Mouse (Mus musculus) kidney, postnatal 25 days (tissue): ENCODE measurements around the gene Myo1a.
"Not testable (repeated sequence)": the region's sequence is repeated elsewhere in the genome, so short reads cannot be mapped to it uniquely, and the experiment has no call there.

Experiments
- DNase-seq, 2 experiments: peaks; one replicate each; pipeline ENCODE4 v3.0.0; 2021; ENCODE audit warnings: mixed read lengths in 2 of 2

Myo1a gene

GRCm38 (mm10) chr10:127704766-127705220, at the start of gene Myo1a:
Myo1a (plus strand) TSS chr10:127705170.
- peak in 1 of 2 experiments; percentile 19 for DNase-seq

GRCm38 (mm10) chr10:127657617-127658016, 47.4 kb upstream of the Myo1a start:
- DNase-seq = not testable (repeated sequence)

- DNase-seq = no peak
Measured at GRCm38 (mm10) chr10:127658076-127658475, 46.9 kb upstream of the Myo1a start.

GRCm38 (mm10) chr10:127659551-127659950, 45.4 kb upstream of the Myo1a start:
- DNase-seq = no peak

- peak; percentile 41 to 83 for DNase-seq
Measured at GRCm38 (mm10) chr10:127661291-127661914, 43.6 kb upstream of the Myo1a start.

GRCm38 (mm10) chr10:127661915-127662663, 42.9 kb upstream of the Myo1a start:
- peak; percentile 80 to 89 for DNase-seq

- peak; percentile 34 to 72 for DNase-seq
Measured at GRCm38 (mm10) chr10:127662666-127663253, 42.2 kb upstream of the Myo1a start.

GRCm38 (mm10) chr10:127663590-127663989, 41.4 kb upstream of the Myo1a start:
- DNase-seq = no peak

- DNase-seq = no peak
Measured at GRCm38 (mm10) chr10:127664166-127664565, 40.8 kb upstream of the Myo1a start.

- no peak for DNase-seq
Measured at GRCm38 (mm10) chr10:127664891-127665290, 40.1 kb upstream of the Myo1a start.

- peak in 1 of 2 experiments; percentile 61 for DNase-seq
Measured at GRCm38 (mm10) chr10:127665366-127666181, 39.4 kb upstream of the Myo1a start.

- peak; percentile 86 to 96 for DNase-seq
Measured at GRCm38 (mm10) chr10:127666501-127667268, 38.3 kb upstream of the Myo1a start, which contains the start of gene Nemp1. Nemp1 (plus strand) TSS chr10:127666901.

GRCm38 (mm10) chr10:127667269-127668092, 37.5 kb upstream of the Myo1a start:
- DNase-seq = peak; percentile 94 to 97

GRCm38 (mm10) chr10:127668093-127669050, 36.6 kb upstream of the Myo1a start, which contains the start of gene Nab2:
Nab2 (minus strand) TSS chr10:127668568.
- peak; percentile 88 to 92 for DNase-seq

GRCm38 (mm10) chr10:127669170-127669569, 35.8 kb upstream of the Myo1a start:
- no peak for DNase-seq

- no peak for DNase-seq
Measured at GRCm38 (mm10) chr10:127670185-127670584, 34.8 kb upstream of the Myo1a start.

- peak in 1 of 2 experiments; percentile 61 for DNase-seq
Measured at GRCm38 (mm10) chr10:127671276-127671675, 33.7 kb upstream of the Myo1a start.

- DNase-seq = peak in 1 of 2 experiments; percentile 8
Measured at GRCm38 (mm10) chr10:127674046-127674655, 30.8 kb upstream of the Myo1a start.
